Mouse (Mus musculus): ENCODE results near the gene Nhsl1. TPM values are rescaled to one million over a fixed set of nuclear protein-coding genes. Genes with fewer than 3 reads are reported as not detected.

Nhsl1 gene
- polyA plus RNA-seq, 1 experiment from 2014 or later = 9.2 TPM

- no peak overlapping the region for H3K4me2 ChIP-seq (ENCODE audit: low read length)
- H3K27ac ChIP-seq (ENCODE audit: low read length) = no peak overlapping the region
- no peak for ATAC-seq
- 87% methylated on average over 8 of the region's 8 CpGs for WGBS
- no peaks in the 10 kb centered on the region for H3K36me3 ChIP-seq (ENCODE audit: control insufficient read depth, insufficient read depth, low read length)
- H3K4me1 ChIP-seq (ENCODE audit: control insufficient read depth, insufficient read depth, low read length) = no peaks in the 10 kb centered on the region
- H3K9me3 ChIP-seq (replicated peaks; ENCODE audit: control insufficient read depth, low read length, poor library complexity, severe bottlenecking) = no peaks in the 10 kb centered on the region
- H3K9ac ChIP-seq (ENCODE audit: low read depth, low read length) = no peak overlapping the region
- H3K27me3 ChIP-seq (ENCODE audit: control insufficient read depth, insufficient read depth, low read depth, low read length) = no peaks in the 10 kb centered on the region
- H3K4me3 ChIP-seq (ENCODE audit: low read depth, low read length) = no peak overlapping the region
These were observed 82.2 kb downstream of the Nhsl1 start for GRCm38 (mm10) chr10:18400998-18401397.

- no peaks in the 10 kb centered on the region for H3K27me3 ChIP-seq (ENCODE audit: control insufficient read depth, insufficient read depth, low read depth, low read length)
- no peak overlapping the region for H3K4me3 ChIP-seq (ENCODE audit: low read depth, low read length)
- H3K9ac ChIP-seq (ENCODE audit: low read depth, low read length) = no peak overlapping the region
- WGBS = 41% methylated on average over 2 of the region's 2 CpGs
- H3K4me2 ChIP-seq (ENCODE audit: low read length) = no peak overlapping the region
- no peak overlapping the region for H3K27ac ChIP-seq (ENCODE audit: low read length)
- no peaks in the 10 kb centered on the region for H3K36me3 ChIP-seq (ENCODE audit: control insufficient read depth, insufficient read depth, low read length)
- H3K4me1 ChIP-seq (ENCODE audit: control insufficient read depth, insufficient read depth, low read length) = peaks cover 6% of the 10 kb centered on the region
- no peaks in the 10 kb centered on the region for H3K9me3 ChIP-seq (replicated peaks; ENCODE audit: control insufficient read depth, low read length, poor library complexity, severe bottlenecking)
- no peak for ATAC-seq
These were observed 85.2 kb downstream of the Nhsl1 start for GRCm38 (mm10) chr10:18403992-18404391.

- H3K36me3 ChIP-seq (ENCODE audit: control insufficient read depth, insufficient read depth, low read length) = no peaks in the 10 kb centered on the region
- WGBS = 53% methylated on average over 5 of the region's 5 CpGs
- peaks cover 13% of the 10 kb centered on the region for H3K4me1 ChIP-seq (ENCODE audit: control insufficient read depth, insufficient read depth, low read length)
- H3K27ac ChIP-seq (ENCODE audit: low read length) = no peak overlapping the region
- H3K4me2 ChIP-seq (ENCODE audit: low read length) = no peak overlapping the region
- H3K9ac ChIP-seq (ENCODE audit: low read depth, low read length) = no peak overlapping the region
- ATAC-seq = no peak
- no peaks in the 10 kb centered on the region for H3K27me3 ChIP-seq (ENCODE audit: control insufficient read depth, insufficient read depth, low read depth, low read length)
- H3K9me3 ChIP-seq (replicated peaks; ENCODE audit: control insufficient read depth, low read length, poor library complexity, severe bottlenecking) = no peaks in the 10 kb centered on the region
- no peak overlapping the region for H3K4me3 ChIP-seq (ENCODE audit: low read depth, low read length)
These were observed 85.9 kb downstream of the Nhsl1 start for GRCm38 (mm10) chr10:18404679-18405078.

GRCm38 (mm10) chr10:18407062-18407830 is 88.5 kb downstream of the Nhsl1 start:
- H3K27ac ChIP-seq (ENCODE audit: low read length) = peak overlapping the region; percentile 62
- H3K9me3 ChIP-seq (replicated peaks; ENCODE audit: control insufficient read depth, low read length, poor library complexity, severe bottlenecking) = no peaks in the 10 kb centered on the region
- H3K4me1 ChIP-seq (ENCODE audit: control insufficient read depth, insufficient read depth, low read length) = peaks cover 35% of the 10 kb centered on the region
- peak overlapping the region; percentile 56 for H3K9ac ChIP-seq (ENCODE audit: low read depth, low read length)
- no peaks in the 10 kb centered on the region for H3K27me3 ChIP-seq (ENCODE audit: control insufficient read depth, insufficient read depth, low read depth, low read length)
- peak overlapping the region; percentile 87 for H3K4me2 ChIP-seq (ENCODE audit: low read length)
- peak overlapping the region; percentile 46 for H3K4me3 ChIP-seq (ENCODE audit: low read depth, low read length)
- no peaks in the 10 kb centered on the region for H3K36me3 ChIP-seq (ENCODE audit: control insufficient read depth, insufficient read depth, low read length)
- WGBS = 1% methylated on average over 21 of the region's 21 CpGs
- ATAC-seq = peak; percentile 94

DNA sequence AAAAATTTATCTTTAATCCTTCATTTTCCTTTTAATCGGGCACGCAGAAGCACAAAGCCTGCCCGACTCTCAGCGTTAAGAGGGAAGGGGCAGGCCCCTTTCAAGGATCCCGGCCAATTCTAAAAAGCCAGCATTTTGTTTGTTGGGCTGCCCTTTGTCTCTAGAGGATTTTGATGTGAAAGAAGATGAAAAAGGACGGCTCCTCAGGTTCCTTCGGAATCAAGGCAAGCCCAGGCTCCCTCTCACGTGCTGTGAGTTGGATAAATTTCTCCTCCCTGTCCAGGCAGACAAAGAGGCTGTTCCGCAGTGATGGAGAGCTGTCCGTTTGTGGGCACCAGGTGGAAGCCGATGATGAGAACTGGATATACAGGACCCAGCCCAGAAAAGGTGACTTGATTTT is 89.3 kb downstream of the Nhsl1 start:
- Histone ChIP-seq H3K27ac (ENCODE audit: low read length) (peak overlapping the region; percentile 62; the same call in 1 of the 2 replicates), H3K4me1 (ENCODE audit: control insufficient read depth, insufficient read depth, low read length) (peaks cover 36% of the 10 kb centered on the region), H3K4me2 (ENCODE audit: low read length) (peak overlapping the region; percentile 87), H3K9ac (ENCODE audit: low read depth, low read length) (peak overlapping the region; percentile 56), H3K36me3 (ENCODE audit: control insufficient read depth, insufficient read depth, low read length) (no peaks in the 10 kb centered on the region), H3K27me3 (ENCODE audit: control insufficient read depth, insufficient read depth, low read depth, low read length) (no peaks in the 10 kb centered on the region), H3K9me3 (replicated peaks; ENCODE audit: control insufficient read depth, low read length, poor library complexity, severe bottlenecking) (no peaks in the 10 kb centered on the region), H3K4me3 (ENCODE audit: low read depth, low read length) (peak overlapping the region; percentile 46)
- no peak for ATAC-seq
- 2% methylated on average over 11 of the region's 11 CpGs for WGBS

DNA sequence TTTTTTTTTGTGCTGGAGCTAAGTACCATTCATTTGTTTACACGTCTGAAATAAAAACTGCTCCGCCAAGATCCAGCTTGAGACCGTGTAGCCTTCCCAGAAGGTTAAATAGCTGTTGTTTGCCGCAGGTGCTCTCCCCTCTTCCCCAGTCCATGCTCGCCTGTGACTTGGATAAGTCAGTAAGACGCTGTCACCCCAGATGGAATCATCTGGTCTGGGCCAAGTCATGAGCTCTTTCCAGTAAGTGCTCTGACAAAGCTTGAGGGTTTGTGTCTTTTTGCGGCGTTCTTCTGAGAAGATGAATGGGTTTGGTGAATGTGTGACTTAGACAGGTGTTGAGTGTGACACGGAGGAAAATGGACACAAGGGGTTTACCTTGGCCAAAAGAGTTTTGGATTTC is 89.8 kb downstream of the Nhsl1 start:
- H3K4me2 ChIP-seq (ENCODE audit: low read length) = peak overlapping the region; percentile 87
- H3K27me3 ChIP-seq (ENCODE audit: control insufficient read depth, insufficient read depth, low read depth, low read length) = no peaks in the 10 kb centered on the region
- peak overlapping the region; percentile 56 for H3K9ac ChIP-seq (ENCODE audit: low read depth, low read length)
- no peaks in the 10 kb centered on the region for H3K9me3 ChIP-seq (replicated peaks; ENCODE audit: control insufficient read depth, low read length, poor library complexity, severe bottlenecking)
- peak overlapping the region; percentile 62; the same call in 1 of the 2 replicates for H3K27ac ChIP-seq (ENCODE audit: low read length)
- peak overlapping the region; percentile 46 for H3K4me3 ChIP-seq (ENCODE audit: low read depth, low read length)
- 5% methylated on average over 9 of the region's 9 CpGs for WGBS
- H3K4me1 ChIP-seq (ENCODE audit: control insufficient read depth, insufficient read depth, low read length) = peaks cover 36% of the 10 kb centered on the region
- ATAC-seq = 0 out of 2 replicates have a peak, but pooled peaks have one; percentile 19
- H3K36me3 ChIP-seq (ENCODE audit: control insufficient read depth, insufficient read depth, low read length) = no peaks in the 10 kb centered on the region

- ATAC-seq = 0 out of 2 replicates have a peak, but pooled peaks have one; percentile 1
- 3% methylated on average over 2 of the region's 2 CpGs for WGBS
- Histone ChIP-seq H3K4me2 (ENCODE audit: low read length) (peak overlapping the region; percentile 87), H3K27me3 (ENCODE audit: control insufficient read depth, insufficient read depth, low read depth, low read length) (no peaks in the 10 kb centered on the region), H3K4me3 (ENCODE audit: low read depth, low read length) (peak overlapping the region; percentile 46), H3K9me3 (replicated peaks; ENCODE audit: control insufficient read depth, low read length, poor library complexity, severe bottlenecking) (no peaks in the 10 kb centered on the region), H3K27ac (ENCODE audit: low read length) (peak overlapping the region; percentile 62), H3K9ac (ENCODE audit: low read depth, low read length) (peak overlapping the region; percentile 56), H3K36me3 (ENCODE audit: control insufficient read depth, insufficient read depth, low read length) (no peaks in the 10 kb centered on the region), H3K4me1 (ENCODE audit: control insufficient read depth, insufficient read depth, low read length) (peaks cover 36% of the 10 kb centered on the region)
These were observed 90.3 kb downstream of the Nhsl1 start for GRCm38 (mm10) chr10:18409068-18409467.

DNA sequence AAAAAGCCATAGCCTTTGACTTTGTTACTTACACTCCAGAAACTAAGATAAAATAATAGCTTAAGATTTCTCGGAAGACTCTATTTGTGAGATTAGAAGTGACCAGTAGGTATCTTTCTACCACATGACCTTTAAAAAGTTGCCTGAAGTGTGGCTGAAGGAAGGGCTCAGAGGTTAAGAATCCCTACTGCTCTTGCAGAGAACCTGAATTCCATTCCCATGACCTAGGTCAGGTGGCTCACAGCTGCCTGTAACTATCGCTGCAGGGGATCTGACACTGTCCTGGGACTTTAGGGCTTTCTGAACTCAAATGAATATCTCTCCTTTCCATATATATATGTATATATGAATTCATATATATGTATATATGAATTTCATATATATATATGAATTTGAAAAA is 92.5 kb downstream of the Nhsl1 start:
- H3K9ac ChIP-seq (ENCODE audit: low read depth, low read length) = no peak overlapping the region
- 48% methylated on average over 2 of the region's 2 CpGs for WGBS
- no peak for ATAC-seq
- H3K9me3 ChIP-seq (replicated peaks; ENCODE audit: control insufficient read depth, low read length, poor library complexity, severe bottlenecking) = no peaks in the 10 kb centered on the region
- no peak overlapping the region for H3K4me3 ChIP-seq (ENCODE audit: low read depth, low read length)
- peak overlapping the region; percentile 7; the same call in 1 of the 2 replicates for H3K4me2 ChIP-seq (ENCODE audit: low read length)
- no peaks in the 10 kb centered on the region for H3K36me3 ChIP-seq (ENCODE audit: control insufficient read depth, insufficient read depth, low read length)
- no peak overlapping the region for H3K27ac ChIP-seq (ENCODE audit: low read length)
- no peaks in the 10 kb centered on the region for H3K27me3 ChIP-seq (ENCODE audit: control insufficient read depth, insufficient read depth, low read depth, low read length)
- H3K4me1 ChIP-seq (ENCODE audit: control insufficient read depth, insufficient read depth, low read length) = peaks cover 36% of the 10 kb centered on the region

GRCm38 (mm10) chr10:18415946-18416345 is 97.2 kb downstream of the Nhsl1 start:
- no peak for ATAC-seq
- no peak overlapping the region for H3K27ac ChIP-seq (ENCODE audit: low read length)
- no peaks in the 10 kb centered on the region for H3K36me3 ChIP-seq (ENCODE audit: control insufficient read depth, insufficient read depth, low read length)
- H3K9me3 ChIP-seq (replicated peaks; ENCODE audit: control insufficient read depth, low read length, poor library complexity, severe bottlenecking) = no peaks in the 10 kb centered on the region
- peaks cover 19% of the 10 kb centered on the region for H3K4me1 ChIP-seq (ENCODE audit: control insufficient read depth, insufficient read depth, low read length)
- H3K9ac ChIP-seq (ENCODE audit: low read depth, low read length) = no peak overlapping the region
- H3K27me3 ChIP-seq (ENCODE audit: control insufficient read depth, insufficient read depth, low read depth, low read length) = no peaks in the 10 kb centered on the region
- no peak overlapping the region for H3K4me2 ChIP-seq (ENCODE audit: low read length)
- H3K4me3 ChIP-seq (ENCODE audit: low read depth, low read length) = no peak overlapping the region
- WGBS = 87% methylated on average over 11 of the region's 11 CpGs
